Mouse (Mus musculus) gastrocnemius, adult 18-20 months (tissue): Measurements from ENCODE around the gene Trpd52l3. TPM values are rescaled to one million over a fixed set of nuclear protein-coding genes. Genes with fewer than 3 reads are reported as not detected.
A peak's percentile ranks its signal among the peaks of the same experiment; 100 is the strongest.
"Not testable (repeated sequence)": the region's sequence is repeated elsewhere in the genome, so short reads cannot be mapped to it uniquely, and the experiment has no call there.

Experiments
- DNase-seq: peaks from one replicate; pipeline ENCODE4 v3.0.0; 2021; ENCODE audit warnings: low spot score
- long read RNA-seq, 2 experiments: library from polyadenylated mRNA; stranded (forward); transcript quantifications; one replicate each; pipeline ENCODE4 v2.0.0; 2021
- total RNA-seq, 2 experiments: library from RNA; stranded (reverse); gene quantifications; 2 replicates each; pipeline ENCODE4 v1.2.3; 2021

Gene Trpd52l3
- total RNA-seq, result not detected
- long read RNA-seq, experiment 1, result 0 reads
- long read RNA-seq, experiment 2, result 0 reads

GRCm38 (mm10) chr19:30003621-30004020 lies at the start of gene Trpd52l3:
Gene Trpd52l3 (plus strand): TSS chr19:30003790.
- DNase-seq, result no peak

GRCm38 (mm10) chr19:29953833-29954232 lies 49.8 kb upstream of the Trpd52l3 start:
- DNase-seq, result no peak

DNA sequence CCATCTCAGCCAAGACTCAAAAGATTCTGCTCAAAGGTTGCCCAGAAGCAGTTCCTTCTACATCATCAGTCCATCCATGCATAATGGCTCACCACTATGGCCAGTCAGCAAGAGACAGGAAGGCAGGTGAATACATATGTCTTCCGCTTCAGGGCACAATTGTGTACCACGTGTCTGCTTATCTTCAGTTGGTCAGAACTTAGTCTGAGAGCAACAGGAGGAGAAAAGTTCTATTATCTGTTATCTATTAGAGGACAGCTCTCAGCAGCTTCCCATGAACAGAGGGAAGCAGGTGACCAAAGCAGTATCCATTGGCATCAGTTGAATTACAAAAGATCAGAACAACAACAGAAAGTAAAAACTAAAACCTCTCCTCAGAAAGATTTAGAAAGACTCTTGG lies 48.1 kb upstream of the Trpd52l3 start:
- no peak for DNase-seq

- no peak for DNase-seq
These were observed 42.7 kb upstream of the Trpd52l3 start for GRCm38 (mm10) chr19:29960906-29961305.

DNA sequence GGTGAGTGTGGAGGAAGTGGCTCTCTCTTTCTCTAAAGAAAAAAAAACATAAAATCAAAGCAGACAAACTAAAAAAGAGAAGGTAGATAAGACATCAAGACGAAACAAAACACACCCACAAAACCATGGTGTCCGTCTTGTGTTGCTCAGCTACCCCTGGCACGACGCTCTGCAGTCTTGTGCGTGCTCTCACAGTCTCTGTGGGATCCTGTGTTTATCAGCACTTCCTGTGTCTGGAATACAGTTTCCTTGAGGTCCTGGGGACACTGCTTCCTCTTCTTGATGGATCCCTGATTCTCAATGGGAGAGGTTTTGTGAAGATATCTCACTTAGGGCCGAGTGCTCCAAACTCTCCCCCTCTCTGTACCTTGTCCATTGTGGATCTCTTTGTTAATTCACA lies 41.7 kb upstream of the Trpd52l3 start:
- no peak for DNase-seq

DNA sequence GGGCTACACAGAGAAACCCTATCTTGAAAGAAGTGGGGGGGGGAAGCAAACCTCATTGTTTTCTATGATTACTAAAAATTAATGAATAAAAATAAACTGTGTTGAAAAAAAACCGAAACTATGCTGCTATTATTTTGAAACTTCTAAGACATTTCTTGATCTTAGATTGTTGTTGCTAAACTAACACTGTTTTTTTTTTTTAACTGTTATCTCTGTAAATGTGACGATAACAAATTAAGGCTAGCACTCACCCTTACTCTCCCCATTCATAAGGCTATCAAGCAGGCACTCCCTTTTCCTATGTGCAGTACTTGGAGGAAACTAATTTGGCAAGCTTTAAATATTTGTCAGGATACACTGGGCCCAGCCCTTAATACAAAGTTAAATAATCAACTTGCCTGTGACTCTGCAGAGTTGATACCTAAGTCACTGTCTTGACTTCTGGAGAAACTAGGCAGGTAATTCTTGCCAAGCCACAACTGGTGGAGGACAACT lies 39.9 kb upstream of the Trpd52l3 start:
- no peak for DNase-seq

DNA sequence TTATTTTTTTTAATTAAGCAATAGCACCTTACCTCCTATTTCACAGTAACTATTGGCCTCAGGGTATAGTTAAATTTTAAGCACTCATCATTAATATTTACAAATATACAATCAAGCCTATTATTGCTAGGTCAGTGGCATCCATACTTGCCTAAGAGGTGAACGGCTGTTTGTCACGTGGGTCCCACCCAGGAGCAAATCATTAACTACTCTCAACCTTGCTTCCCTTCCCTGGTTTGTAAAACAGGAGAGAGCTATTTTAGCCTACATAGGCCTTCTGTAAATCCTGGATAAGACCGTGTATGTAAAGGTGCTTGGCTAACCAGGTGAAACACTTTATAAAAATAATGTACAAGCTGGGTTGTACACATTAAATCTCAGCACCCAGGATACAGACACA lies 35.6 kb upstream of the Trpd52l3 start:
- no peak for DNase-seq

DNA sequence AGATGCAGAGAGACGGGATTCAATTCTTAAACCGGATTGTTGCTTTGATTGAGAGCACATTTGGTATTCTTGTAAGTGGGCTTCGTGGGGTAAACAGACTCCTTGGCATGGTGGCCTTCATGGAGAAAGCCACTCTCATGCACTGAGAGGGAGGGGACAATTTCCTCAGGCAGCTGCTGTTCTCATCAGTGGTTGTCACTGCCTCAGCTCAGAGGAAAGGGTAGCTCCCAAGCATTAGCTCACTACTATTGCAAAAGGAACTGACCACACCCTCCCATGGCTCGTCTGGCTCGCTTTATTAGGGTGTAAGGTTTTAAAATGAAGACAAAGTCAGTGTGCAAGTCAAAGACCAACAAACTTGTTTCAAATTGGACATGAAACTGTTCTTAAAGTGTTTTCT lies 30.2 kb upstream of the Trpd52l3 start:
- peak; percentile 65 for DNase-seq

DNA sequence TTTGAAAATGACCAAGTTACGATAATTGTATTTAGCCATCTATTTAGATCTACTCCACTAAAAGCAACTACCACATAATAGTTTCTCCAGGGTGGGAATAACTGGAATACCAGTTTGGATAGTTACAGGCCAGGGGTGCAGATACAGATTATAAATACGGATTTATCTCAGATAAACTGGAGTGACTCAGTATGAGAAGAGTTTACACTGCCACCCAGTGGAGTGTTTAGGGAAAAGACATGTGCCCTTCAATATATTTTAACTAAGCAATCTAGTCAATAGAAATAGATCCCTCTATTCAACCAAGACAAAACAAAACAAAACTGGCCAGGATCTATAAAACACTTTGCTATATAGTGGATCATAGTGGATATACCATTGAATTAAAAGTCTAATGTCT lies 24.7 kb upstream of the Trpd52l3 start:
- DNase-seq, result peak; percentile 60

- DNase-seq, result no peak
These were observed 24.0 kb upstream of the Trpd52l3 start for GRCm38 (mm10) chr19:29979452-29980089.

GRCm38 (mm10) chr19:29984208-29985005 lies 19.2 kb upstream of the Trpd52l3 start:
- no peak for DNase-seq

- DNase-seq, result no peak
These were observed 17.0 kb upstream of the Trpd52l3 start for GRCm38 (mm10) chr19:29986464-29987091.

- no peak for DNase-seq
These were observed 2.9 kb upstream of the Trpd52l3 start for GRCm38 (mm10) chr19:30000406-30001365.

DNA sequence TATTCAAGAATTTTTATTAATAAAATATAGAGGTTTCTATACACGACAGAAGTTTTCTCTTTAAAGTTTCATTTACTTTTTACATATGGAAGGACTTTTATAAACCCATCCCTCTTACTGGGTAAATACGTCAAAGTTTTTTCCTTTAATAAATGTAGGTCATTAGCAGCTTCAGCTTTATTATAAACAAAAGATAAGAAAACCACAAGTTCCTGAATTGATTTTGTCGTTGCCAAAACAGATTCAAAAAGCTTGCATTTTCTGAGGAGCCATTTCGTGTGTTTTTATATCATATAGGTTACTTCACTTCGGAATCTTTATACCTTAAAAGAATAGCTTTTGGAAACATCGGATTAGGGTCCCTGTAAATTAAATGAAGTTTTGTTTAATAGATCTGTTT lies 2.0 kb upstream of the Trpd52l3 start:
- no peak for DNase-seq

- DNase-seq, result no peak
These were observed 2.8 kb downstream of the Trpd52l3 start for GRCm38 (mm10) chr19:30006371-30006770.

- DNase-seq, result no peak
These were observed 7.1 kb downstream of the Trpd52l3 start for GRCm38 (mm10) chr19:30010520-30011296.

DNA sequence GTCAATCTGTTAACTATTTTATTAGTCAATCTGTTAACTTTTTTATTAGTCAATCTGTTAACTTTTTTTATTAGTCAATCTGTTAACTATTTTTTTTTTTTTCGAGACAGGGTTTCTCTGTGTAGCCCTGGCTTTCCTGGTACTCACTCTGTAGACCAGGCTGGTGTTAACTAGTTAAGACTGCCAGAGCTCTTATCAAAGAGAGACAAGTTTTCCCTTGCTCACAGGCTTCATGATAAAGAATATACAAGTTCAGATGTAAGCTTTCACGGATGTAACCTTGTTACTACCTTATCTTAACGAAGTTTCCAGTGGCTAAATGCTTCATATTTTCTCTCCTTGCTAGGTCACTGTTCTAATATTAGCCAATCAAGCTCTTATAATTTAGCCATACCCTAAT lies 10.7 kb downstream of the Trpd52l3 start:
- DNase-seq, result no peak

DNA sequence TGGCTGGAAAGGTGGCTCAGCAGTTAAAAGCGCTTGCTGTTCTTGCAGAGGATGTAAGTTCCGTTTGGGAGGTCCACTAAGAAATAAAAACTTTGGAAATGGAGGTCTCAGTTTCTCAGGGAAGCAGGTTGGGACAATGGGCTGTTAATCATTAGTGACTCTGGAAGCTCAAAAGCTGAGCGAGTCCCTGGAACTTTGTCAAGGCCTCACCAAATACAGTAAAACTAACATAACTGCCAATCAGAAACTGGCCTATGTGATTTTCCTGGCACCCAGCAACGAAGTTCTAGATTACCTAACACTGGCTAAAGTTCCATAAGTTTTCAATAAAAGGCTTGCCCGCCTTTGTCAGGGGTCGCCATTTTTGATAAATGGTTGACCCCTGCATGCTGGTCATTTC lies 12.6 kb downstream of the Trpd52l3 start:
- no peak for DNase-seq

GRCm38 (mm10) chr19:30023419-30023818 lies 19.8 kb downstream of the Trpd52l3 start:
- DNase-seq, result not testable (repeated sequence)

- no peak for DNase-seq
These were observed 25.6 kb downstream of the Trpd52l3 start for GRCm38 (mm10) chr19:30029002-30029710.
